Mouse (Mus musculus) liver, embryonic 14 days (tissue): Measurements from ENCODE around the gene Gstm3. TPM values are rescaled to one million over a fixed set of nuclear protein-coding genes. Genes with fewer than 3 reads are reported as not detected.

Experiments
- polyA plus RNA-seq: library from polyadenylated mRNA; depleted of rRNA; stranded (reverse); fragments of >200 nt; gene quantifications from 2 replicates; pipeline ENCODE4 v1.2.3, GENCODE M21; 2012; rRNA removed

The Gstm3 gene
- polyA plus RNA-seq: 2.9 and 4.7 TPM in 2 replicates

GRCm38 (mm10) chr3:107968724-107969395, at the start of gene Gstm3:
TSS of gene Gstm3 (minus strand) at chr3:107969283.

GRCm38 (mm10) chr3:108017473-108018189, 48.5 kb upstream of the Gstm3 start, which contains the start of gene Gstm1:
TSS of gene Gstm1 (minus strand) at chr3:108017973.

GRCm38 (mm10) chr3:107986041-107986562, 17.0 kb upstream of the Gstm3 start, which contains the start of gene Gstm2:
TSS of gene Gstm2 (minus strand) at chr3:107986453.

GRCm38 (mm10) chr3:107943239-107943990, 25.7 kb downstream of the Gstm3 start, which contains the start of gene Gstm6:
TSS of gene Gstm6 (minus strand) at chr3:107943749.

GRCm38 (mm10) chr3:107931670-107932069, 37.4 kb downstream of the Gstm3 start, which contains the start of gene Gstm7:
TSS of gene Gstm7 (minus strand) at chr3:107931817.

Other genes with a start within 250 kb of the Gstm3 start
- gene Csf1, start 208.8 kb downstream of the Gstm3 start, polyA plus RNA-seq: 4.5 and 4.7 TPM in 2 replicates
- gene Eps8l3, start 92.1 kb downstream of the Gstm3 start, polyA plus RNA-seq: 0.06 TPM in 1 of 2 replicates, not detected in the other
- 114 and 121 TPM in 2 replicates for gene Gstm5, start 73.5 kb downstream of the Gstm3 start, polyA plus RNA-seq
- gene Gstm7, start 37.5 kb downstream of the Gstm3 start, polyA plus RNA-seq: 14.9 and 16.7 TPM in 2 replicates
- gene Gstm6, start 25.5 kb downstream of the Gstm3 start, polyA plus RNA-seq: 4.7 and 6.2 TPM in 2 replicates
- gene Gstm2, start 17.2 kb upstream of the Gstm3 start, polyA plus RNA-seq: 3.4 TPM in 2 replicates
- 111 and 127 TPM in 2 replicates for gene Gstm1, start 48.7 kb upstream of the Gstm3 start, polyA plus RNA-seq
- 10.1 and 11.9 TPM in 2 replicates for gene Gstm4, start 75.6 kb upstream of the Gstm3 start, polyA plus RNA-seq
- gene Ampd2, start 117.4 kb upstream of the Gstm3 start, polyA plus RNA-seq: 44.0 and 51.2 TPM in 2 replicates
- gene Gnat2, start 123.5 kb upstream of the Gstm3 start, polyA plus RNA-seq: 0.95 and 1.4 TPM in 2 replicates
- gene Gnai3, start 176.9 kb upstream of the Gstm3 start, polyA plus RNA-seq: 30.2 and 35.7 TPM in 2 replicates
- gene Gpr61, start 185.6 kb upstream of the Gstm3 start, polyA plus RNA-seq: not detected in 2 replicates
- gene Amigo1, start 217.1 kb upstream of the Gstm3 start, polyA plus RNA-seq: 0.35 and 0.41 TPM in 2 replicates
- 1.5 and 1.9 TPM in 2 replicates for gene Cyb561d1, start 231.9 kb upstream of the Gstm3 start, polyA plus RNA-seq
- gene Atxn7l2, start 241.7 kb upstream of the Gstm3 start, polyA plus RNA-seq: 1.9 and 2.1 TPM in 2 replicates